Mouse (Mus musculus) MEL (cell line): ENCODE data around the gene Adgre5. TPM values are rescaled to one million over a fixed set of nuclear protein-coding genes. Genes with fewer than 3 reads are reported as not detected.
A peak's percentile ranks its signal among the peaks of the same experiment; 100 is the strongest.

Experiments used
- DNase-seq: peaks from one replicate; pipeline ENCODE4 v3.0.0; 2011; ENCODE audit warnings: low read depth, low spot score
- H3K27ac ChIP-seq: 2 replicates; pipeline ENCODE4 v1.5.1; 2012; ENCODE audit warnings: low read depth, mild to moderate bottlenecking, control low read depth, low read length, moderate library complexity; ENCODE audit not compliant: control insufficient read depth
- H3K27me3 ChIP-seq, 2 experiments: fragments of 150-350 bp in 1 of 2; sonication (generic) in 1 of 2; 2 replicates each; pipeline ENCODE4 v1.6.1; 2012; ENCODE audit warnings: low read length in 2 of 2, mild to moderate bottlenecking in 2 of 2, improper control_type of control experiment in 1 of 2, moderate library complexity in 1 of 2; ENCODE audit not compliant: insufficient read depth in 2 of 2, control insufficient read depth in 1 of 2
- H3K36me3 ChIP-seq, 2 experiments: 2 replicates each; pipeline ENCODE4 v1.6.1; 2012 to 2014; ENCODE audit warnings: low read length in 2 of 2, improper control_type of control experiment in 1 of 2, inconsistent platforms in 1 of 2, mild to moderate bottlenecking in 1 of 2; ENCODE audit not compliant: insufficient read depth in 2 of 2, control insufficient read depth in 1 of 2
- H3K4me1 ChIP-seq, 2 experiments: fragments of 150-350 bp in 1 of 2; sonication (generic) in 1 of 2; 2 replicates each; pipeline ENCODE4 v1.6.1; 2012; ENCODE audit warnings: low read length in 2 of 2, improper control_type of control experiment in 1 of 2, mild to moderate bottlenecking in 1 of 2; ENCODE audit not compliant: insufficient read depth in 2 of 2, control insufficient read depth in 1 of 2
- H3K4me3 ChIP-seq, 2 experiments: fragments of 150-350 bp in 1 of 2; sonication (generic) in 1 of 2; 2 replicates each; pipeline ENCODE4 v1.5.1; 2012; ENCODE audit warnings: low read depth in 2 of 2, low read length in 2 of 2, mild to moderate bottlenecking in 2 of 2, moderate library complexity in 2 of 2, control low read depth in 1 of 2, improper control_type of control experiment in 1 of 2; ENCODE audit not compliant: control insufficient read depth in 1 of 2, insufficient read depth in 1 of 2
- H3K79me2 ChIP-seq: 2 replicates; pipeline ENCODE4 v1.6.1; 2012; ENCODE audit warnings: mild to moderate bottlenecking, low read length, moderate library complexity; ENCODE audit not compliant: control insufficient read depth, poor library complexity, insufficient read depth
- H3K9ac ChIP-seq: 2 replicates; pipeline ENCODE4 v1.6.1; 2012; ENCODE audit warnings: low read depth, mild to moderate bottlenecking, control low read depth, low read length, moderate library complexity; ENCODE audit not compliant: control insufficient read depth, poor library complexity, severe bottlenecking
- H3K9me3 ChIP-seq: fragments of 150-350 bp; sonication (generic); replicated peaks from 2 replicates; pipeline ENCODE4 v1.6.1; 2012; ENCODE audit warnings: mild to moderate bottlenecking, low read length, improper control_type of control experiment, moderate library complexity; ENCODE audit not compliant: insufficient read depth
- CTCF ChIP-seq, 3 experiments: IDR thresholded peaks in 2 of 3; conservative IDR thresholded peaks in 1 of 3; 2 replicates each; pipeline ENCODE4 v1.5.1; 2011 to 2012; ENCODE audit warnings: low read length in 3 of 3, low read depth in 2 of 3, mild to moderate bottlenecking in 2 of 3, improper control_type of control experiment in 1 of 3, inconsistent platforms in 1 of 3, mixed read lengths in 1 of 3, moderate library complexity in 1 of 3; ENCODE audit not compliant: control insufficient read depth in 1 of 3, insufficient read depth in 1 of 3, poor library complexity in 1 of 3, severe bottlenecking in 1 of 3
- EP300 ChIP-seq, 2 experiments: IDR thresholded peaks; 2 replicates each; pipeline ENCODE4 v1.6.1; 2011; ENCODE audit warnings: improper control_type of control experiment in 2 of 2, low read length in 2 of 2, low read depth in 1 of 2, mild to moderate bottlenecking in 1 of 2
- ETS1 ChIP-seq: IDR thresholded peaks from 2 replicates; pipeline ENCODE4 v1.6.1; 2012; ENCODE audit warnings: low read depth, mild to moderate bottlenecking, inconsistent platforms, low read length, improper control_type of control experiment, moderate library complexity
- GATA1 ChIP-seq: IDR thresholded peaks from 2 replicates; pipeline ENCODE4 v1.6.1; 2011; ENCODE audit warnings: low read depth, low read length, improper control_type of control experiment
- KAT2A ChIP-seq: conservative IDR thresholded peaks from 2 replicates; pipeline ENCODE4 v1.6.1; 2012; ENCODE audit warnings: low read depth, low read length, improper control_type of control experiment, inconsistent platforms
- MAFK ChIP-seq: IDR thresholded peaks from 2 replicates; pipeline ENCODE4 v1.6.1; 2011; ENCODE audit warnings: low read depth, mild to moderate bottlenecking, low read length, improper control_type of control experiment, borderline replicate concordance
- MEF2A ChIP-seq: IDR thresholded peaks from 2 replicates; pipeline ENCODE4 v1.6.1; 2014; ENCODE audit warnings: low read depth, mild to moderate bottlenecking, inconsistent platforms, low read length, improper control_type of control experiment; ENCODE audit not compliant: poor library complexity, insufficient replicate concordance, severe bottlenecking; ENCODE audit errors: extremely low read depth
- MYB ChIP-seq: IDR thresholded peaks from 2 replicates; pipeline ENCODE4 v1.6.1; 2011; ENCODE audit warnings: mild to moderate bottlenecking, low read depth, low read length, improper control_type of control experiment
- NELFE ChIP-seq: IDR thresholded peaks from 2 replicates; pipeline ENCODE4 v1.6.1; 2011; ENCODE audit warnings: low read depth, low read length, improper control_type of control experiment
- POLR2AphosphoS5 ChIP-seq: IDR thresholded peaks from 2 replicates; pipeline ENCODE4 v1.6.1; 2012; ENCODE audit warnings: low read depth, borderline replicate concordance, mild to moderate bottlenecking, inconsistent platforms, low read length, moderate library complexity, mixed read lengths
- RAD21 ChIP-seq: IDR thresholded peaks from 2 replicates; pipeline ENCODE4 v1.6.1; 2011; ENCODE audit warnings: mild to moderate bottlenecking, low read depth, low read length, improper control_type of control experiment
- SMC3 ChIP-seq: IDR thresholded peaks from 2 replicates; pipeline ENCODE4 v1.6.1; 2011; ENCODE audit warnings: low read depth, low read length, improper control_type of control experiment
- USF1 ChIP-seq: IDR thresholded peaks from 2 replicates; pipeline ENCODE4 v1.6.1; 2014; ENCODE audit warnings: low read depth, mild to moderate bottlenecking, inconsistent platforms, low read length, improper control_type of control experiment, moderate library complexity
- USF2 ChIP-seq, 2 experiments: IDR thresholded peaks; 2 replicates each; pipeline ENCODE4 v1.6.1; 2011 to 2012; ENCODE audit warnings: improper control_type of control experiment in 2 of 2, low read length in 2 of 2, borderline replicate concordance in 1 of 2, inconsistent platforms in 1 of 2, low read depth in 1 of 2, mild to moderate bottlenecking in 1 of 2; ENCODE audit not compliant: insufficient read depth in 1 of 2
- ZC3H11A ChIP-seq: IDR thresholded peaks from 2 replicates; pipeline ENCODE4 v1.6.1; 2012; ENCODE audit warnings: low read depth, mild to moderate bottlenecking, inconsistent platforms, low read length, improper control_type of control experiment
- ZKSCAN1 ChIP-seq: IDR thresholded peaks from 2 replicates; pipeline ENCODE4 v1.6.1; 2012; ENCODE audit warnings: low read depth, mild to moderate bottlenecking, inconsistent platforms, low read length, improper control_type of control experiment, moderate library complexity
- ZNF384 ChIP-seq: IDR thresholded peaks from 2 replicates; pipeline ENCODE4 v1.6.1; 2012; ENCODE audit warnings: low read depth, mild to moderate bottlenecking, inconsistent platforms, low read length, improper control_type of control experiment
- polyA plus RNA-seq, 2 experiments: library from polyadenylated mRNA; stranded (reverse) in 1 of 2; unstranded in 1 of 2; fragments of >175 nt in 1 of 2; fragments of >200 nt in 1 of 2; gene quantifications; 2 replicates each; pipeline versions ENCODE4 v1.2.1 to v1.2.4; 2012; ENCODE audit warnings: low replicate concordance in 2 of 2, low read depth in 1 of 2; ENCODE audit not compliant: insufficient read length in 2 of 2, insufficient read depth in 1 of 2, missing spikeins in 1 of 2
- total RNA-seq: library from RNA; depleted of rRNA; stranded (reverse); fragments of 300-350 nt; gene quantifications from 2 replicates; pipeline ENCODE4 v1.2.3, GENCODE M21; 2012

The Adgre5 gene
- total and polyA plus RNA-seq, 3 experiments = 18.5 to 21.4 TPM; not detected in 1

GRCm38 (mm10) chr8:83756273-83756672, 15.1 kb upstream of the Adgre5 start:
- peak; percentile 40 to 61 (median 56) for TF ChIP-seq CTCF (IDR thresholded peaks at IDR 0.05 in 2 of 3, conservative IDR thresholded peaks at IDR 0.05 in 1 of 3; ENCODE audit: control insufficient read depth in 1 of 3, insufficient read depth in 1 of 3, low read depth in 2 of 3, low read length in 3 of 3, poor library complexity in 1 of 3, severe bottlenecking in 1 of 3)
- peak; percentile 41 for TF ChIP-seq SMC3
- TF ChIP-seq RAD21 = peak; percentile 43
- TF ChIP-seq ETS1 = no peak
- no peak for TF ChIP-seq ZNF384
- peak; percentile 37; the same call in 1 of the 2 replicates for TF ChIP-seq ZC3H11A
- no peaks in the 10 kb centered on the region for H3K9me3 ChIP-seq
- DNase-seq = peak; percentile 39
- no peak overlapping the region for H3K9ac ChIP-seq
- H3K4me3 ChIP-seq = no peak overlapping the region
- H3K27me3 ChIP-seq = peaks cover 0 to 2% of the 10 kb centered on the region in 2 experiments; a peak in 2 of 4 replicates
- H3K4me1 ChIP-seq = no peaks in the 10 kb centered on the region
- no peaks in the 10 kb centered on the region for H3K79me2 ChIP-seq
- no peak overlapping the region for H3K27ac ChIP-seq
- no peaks in the 10 kb centered on the region for H3K36me3 ChIP-seq

GRCm38 (mm10) chr8:83754149-83754548, 13.0 kb upstream of the Adgre5 start:
- Histone ChIP-seq H3K79me2 (no peaks in the 10 kb centered on the region), H3K4me1 (no peaks in the 10 kb centered on the region), H3K9ac (no peak overlapping the region), H3K36me3 (no peaks in the 10 kb centered on the region), H3K27me3 (peaks cover 0 to 2% of the 10 kb centered on the region in 2 experiments; a peak in 2 of 4 replicates), H3K9me3 (no peaks in the 10 kb centered on the region), H3K4me3 (no peak overlapping the region), H3K27ac (no peak overlapping the region)
- TF ChIP-seq MEF2A (no peak), ZNF384 (no peak), MAFK (no peak), ZKSCAN1 (no peak), USF2 (IDR thresholded peaks at IDR 0.05; ENCODE audit: borderline replicate concordance in 1 of 2, insufficient read depth in 1 of 2, low read depth in 1 of 2, low read length in 2 of 2) (no peak), MYB (no peak), SMC3 (no peak), NELFE (no peak), USF1 (no peak), GATA1 (no peak), RAD21 (no peak), POLR2AphosphoS5 (no peak), EP300 (IDR thresholded peaks at IDR 0.05; ENCODE audit: low read depth in 1 of 2, low read length in 2 of 2) (no peak), KAT2A (no peak)
- no peak for DNase-seq
